Mouse (Mus musculus): ENCODE data around the gene Cacna1c. TPM values are rescaled to one million over a fixed set of nuclear protein-coding genes. Genes with fewer than 3 reads are reported as not detected.

Cacna1c gene
- polyA plus RNA-seq, 1 experiment from 2014 or later = 31.3 TPM

DNA sequence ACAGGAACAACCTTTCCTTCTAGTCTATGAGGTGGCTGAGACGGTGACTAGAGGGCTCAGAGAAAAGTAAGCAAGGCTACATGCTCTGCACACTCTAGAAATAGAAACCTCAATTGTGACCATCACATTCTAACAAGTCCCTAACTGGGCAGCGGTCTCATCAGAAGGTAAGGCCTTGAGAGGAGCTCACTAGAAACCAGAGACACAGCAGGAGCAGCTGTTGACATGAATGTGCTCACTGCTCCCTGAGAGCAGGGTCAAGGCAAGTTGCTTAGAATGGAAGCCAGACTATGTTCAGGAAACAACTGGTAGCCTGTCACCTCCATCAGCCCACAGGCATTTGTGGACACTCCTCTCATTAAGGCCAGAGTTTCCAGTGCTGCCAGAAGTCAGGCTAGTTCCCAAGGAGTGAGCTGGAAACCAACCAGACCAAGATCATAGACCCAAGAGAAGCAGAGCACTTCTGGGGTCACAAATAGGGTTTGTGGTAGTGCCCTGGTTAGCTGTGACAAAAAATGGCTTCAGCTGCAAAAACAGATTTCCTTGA lies 196.8 kb downstream of the Cacna1c start:
- DNase-seq (ENCODE audit: low spot score) = no peak
- Histone ChIP-seq H3K4me3 (no peak overlapping the region), H3K9me3 (no peaks in the 10 kb centered on the region)

DNA sequence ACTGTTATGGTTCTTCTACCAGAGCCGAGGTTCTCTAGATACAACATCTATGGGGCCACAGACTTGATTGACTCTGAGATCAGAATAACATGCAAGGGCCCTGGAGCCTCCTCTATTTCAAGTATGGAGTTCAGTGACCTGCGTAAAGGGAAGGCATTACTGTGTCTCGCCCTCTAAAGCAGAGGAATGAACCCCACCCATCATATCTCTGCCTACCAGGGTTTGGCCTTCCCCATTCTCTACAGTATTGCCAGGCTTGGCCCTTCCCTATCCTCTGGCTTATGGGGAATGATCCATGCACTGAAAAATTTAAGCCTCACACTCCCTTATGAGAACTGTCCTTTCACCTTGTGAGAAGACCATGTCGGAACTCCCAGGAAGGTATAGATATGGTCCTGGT lies 198.8 kb downstream of the Cacna1c start:
- Histone ChIP-seq H3K4me3 (no peak overlapping the region), H3K9me3 (no peaks in the 10 kb centered on the region), H3K36me3 (peaks cover 6% of the 10 kb centered on the region; the same call in 1 of the 2 replicates), H3K27me3 (ENCODE audit: insufficient read depth, poor library complexity, severe bottlenecking) (no peaks in the 10 kb centered on the region), H3K4me1 (peaks cover 66% of the 10 kb centered on the region), H3K27ac (no peak overlapping the region)
- DNase-seq (ENCODE audit: low spot score) = no peak
- 88% methylated on average over 4 of the region's 4 CpGs for WGBS

More for the DNA sequence above, 196.8 kb downstream of the Cacna1c start:
- Histone ChIP-seq H3K27ac (peak overlapping the region; percentile 65; the same call in 1 of the 2 replicates), H3K27me3 (ENCODE audit: insufficient read depth, poor library complexity, severe bottlenecking) (no peaks in the 10 kb centered on the region), H3K36me3 (no peaks in the 10 kb centered on the region; the same call in 1 of the 2 replicates), H3K4me1 (peaks cover 72% of the 10 kb centered on the region)
- 37% methylated on average over 2 of the region's 2 CpGs for WGBS

DNA sequence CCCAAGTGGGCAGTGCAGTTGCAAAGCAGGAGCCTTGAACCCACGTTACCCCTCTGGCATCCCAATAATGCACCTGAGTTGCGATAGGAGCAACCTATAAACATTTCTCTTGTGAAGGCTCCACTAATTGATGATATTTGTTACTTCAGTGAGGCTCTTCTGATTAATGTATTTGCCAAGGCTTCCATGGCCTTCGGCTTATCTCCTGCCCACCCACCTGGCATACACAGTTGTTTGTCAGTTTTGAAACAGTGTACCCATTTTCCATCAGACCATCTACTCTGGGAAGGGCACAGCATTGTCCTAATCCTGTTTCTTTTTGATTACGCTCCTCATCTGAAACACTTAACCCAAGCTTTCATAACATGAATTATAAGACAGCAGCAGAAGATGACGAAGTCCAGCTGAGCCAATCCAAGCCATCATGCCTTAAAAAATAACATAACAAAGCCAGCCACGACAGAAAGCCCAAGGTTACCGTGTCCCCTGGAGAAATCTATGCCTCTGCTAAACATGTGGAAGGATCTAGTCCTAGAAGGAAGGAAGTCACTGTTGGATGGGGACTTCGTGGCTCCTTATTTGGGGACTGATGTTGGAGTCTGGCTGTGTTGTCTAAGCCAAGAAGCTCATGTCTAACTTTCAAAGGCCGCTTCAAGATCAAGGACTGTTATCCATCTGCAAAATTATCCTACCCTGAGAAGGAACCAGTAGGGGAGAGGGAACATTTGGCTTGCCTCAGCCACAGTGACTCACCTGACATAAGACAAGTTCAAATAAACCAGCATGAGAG lies 201.8 kb downstream of the Cacna1c start:
- no peak overlapping the region for H3K4me3 ChIP-seq
- H3K9me3 ChIP-seq = no peaks in the 10 kb centered on the region
- no peak for DNase-seq (ENCODE audit: low spot score)
- WGBS = 86% methylated on average over 9 of the region's 9 CpGs
- H3K36me3 ChIP-seq = peaks cover 6% of the 10 kb centered on the region; the same call in 1 of the 2 replicates
- H3K27me3 ChIP-seq (ENCODE audit: insufficient read depth, poor library complexity, severe bottlenecking) = no peaks in the 10 kb centered on the region
- H3K4me1 ChIP-seq = peaks cover 59% of the 10 kb centered on the region
- H3K27ac ChIP-seq = no peak overlapping the region

DNA sequence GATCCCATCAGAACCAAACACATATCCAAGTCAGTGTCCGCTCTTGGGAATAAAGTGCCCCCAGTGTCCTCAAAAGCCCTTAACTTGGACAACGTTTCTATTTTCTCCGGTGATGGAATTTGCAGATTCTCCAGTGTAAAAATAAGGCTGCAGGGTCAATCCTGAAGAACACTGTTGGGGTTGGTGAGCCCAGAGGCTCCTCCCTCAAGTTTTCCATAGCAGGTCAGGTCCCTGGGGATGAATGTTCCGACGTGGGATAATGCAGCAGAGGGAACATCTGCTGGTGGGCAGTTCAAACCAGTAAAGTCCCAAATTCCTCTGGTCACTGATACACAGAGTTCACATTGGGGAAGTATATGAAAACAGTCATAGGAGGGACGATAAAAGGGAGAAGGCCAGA lies 203.8 kb downstream of the Cacna1c start:
- Histone ChIP-seq H3K4me3 (no peak overlapping the region), H3K4me1 (peaks cover 52% of the 10 kb centered on the region)
- 65% methylated on average over 6 of the region's 6 CpGs for WGBS

DNA sequence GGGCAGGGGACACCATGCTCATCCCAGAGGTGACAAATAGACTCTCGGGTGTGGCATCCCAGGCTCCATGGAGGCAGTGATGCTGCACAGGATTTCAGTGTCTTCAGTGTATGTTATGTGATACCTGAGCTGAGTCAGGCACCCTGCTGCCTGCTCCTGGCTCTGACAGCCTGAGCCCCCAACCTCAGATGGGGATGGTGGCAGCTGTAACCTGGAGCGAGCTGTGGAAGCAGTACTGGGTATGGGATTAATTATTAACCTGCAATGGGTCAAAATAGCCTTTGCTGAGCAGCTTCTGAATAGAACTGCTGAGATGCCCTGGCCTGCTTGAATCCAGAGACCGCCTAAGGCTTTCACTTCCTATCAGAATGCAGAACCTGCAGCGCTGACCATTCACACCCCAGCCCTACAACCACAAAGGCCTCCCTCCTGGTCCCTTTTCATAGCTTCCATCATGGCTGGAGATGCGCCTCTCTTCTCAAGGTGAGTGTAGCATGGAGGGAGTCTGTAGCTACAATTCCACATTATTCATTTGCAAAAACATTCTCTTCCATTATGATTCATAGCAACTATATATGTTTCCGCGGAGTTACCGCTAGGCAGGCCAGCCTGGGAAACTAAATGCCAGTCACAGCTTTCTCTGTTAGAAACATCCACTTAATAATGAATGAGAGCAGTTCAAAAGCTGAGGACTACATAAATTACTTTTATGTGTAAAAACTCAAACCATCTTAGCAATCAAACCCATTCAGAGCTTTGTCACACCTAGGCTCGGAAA lies 206.0 kb downstream of the Cacna1c start:
- Histone ChIP-seq H3K27me3 (ENCODE audit: insufficient read depth, poor library complexity, severe bottlenecking) (no peaks in the 10 kb centered on the region), H3K4me1 (peaks cover 45% of the 10 kb centered on the region), H3K27ac (no peak overlapping the region), H3K4me3 (no peak overlapping the region), H3K9me3 (no peaks in the 10 kb centered on the region), H3K36me3 (peaks cover 6% of the 10 kb centered on the region; the same call in 1 of the 2 replicates)
- DNase-seq (ENCODE audit: low spot score) = no peak
- WGBS = 75% methylated on average over 9 of the region's 9 CpGs

More for the DNA sequence above, 203.8 kb downstream of the Cacna1c start:
- H3K27me3 ChIP-seq (ENCODE audit: insufficient read depth, poor library complexity, severe bottlenecking) = no peaks in the 10 kb centered on the region
- no peak for DNase-seq (ENCODE audit: low spot score)
- H3K27ac ChIP-seq = no peak overlapping the region
- H3K9me3 ChIP-seq = no peaks in the 10 kb centered on the region
- H3K36me3 ChIP-seq = peaks cover 6% of the 10 kb centered on the region; the same call in 1 of the 2 replicates

DNA sequence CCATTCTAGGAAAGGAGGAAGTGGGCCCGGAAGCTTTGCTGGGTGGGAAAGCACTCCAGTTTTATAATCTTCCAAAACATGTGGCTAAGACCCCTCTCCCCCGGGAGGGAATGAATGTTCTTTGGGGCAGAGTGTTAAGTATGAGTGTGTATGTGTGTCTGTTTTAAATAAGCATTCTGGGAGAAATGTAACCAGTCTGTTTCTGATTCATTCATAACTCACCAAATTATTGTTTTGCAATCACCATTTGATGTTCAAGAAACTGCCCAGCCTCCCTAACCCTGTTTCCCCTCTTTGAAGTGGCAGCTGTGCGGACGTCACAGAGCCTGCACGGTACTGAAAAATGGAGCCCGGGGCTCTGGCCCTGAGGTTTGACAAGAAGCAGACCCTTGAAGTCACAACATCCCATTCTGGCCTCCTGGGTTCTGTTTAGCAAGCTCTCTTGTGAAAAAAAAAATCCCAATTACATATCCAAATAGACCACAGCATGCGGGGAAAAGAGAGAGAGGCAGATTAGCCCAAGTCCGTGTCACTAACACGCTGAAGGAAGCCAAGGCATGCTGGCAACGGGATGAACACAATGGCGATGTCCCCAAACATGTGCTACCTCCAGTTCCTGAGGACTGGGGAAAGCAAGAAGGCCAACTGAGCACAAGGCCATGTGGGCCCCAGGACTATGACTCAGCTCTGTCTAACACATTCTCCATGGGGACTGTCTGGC lies 211.9 kb downstream of the Cacna1c start:
- H3K36me3 ChIP-seq = no peaks in the 10 kb centered on the region
- peaks cover 42% of the 10 kb centered on the region for H3K4me1 ChIP-seq
- peak overlapping the region; percentile 42; the same call in 1 of the 2 replicates for H3K27ac ChIP-seq

DNA sequence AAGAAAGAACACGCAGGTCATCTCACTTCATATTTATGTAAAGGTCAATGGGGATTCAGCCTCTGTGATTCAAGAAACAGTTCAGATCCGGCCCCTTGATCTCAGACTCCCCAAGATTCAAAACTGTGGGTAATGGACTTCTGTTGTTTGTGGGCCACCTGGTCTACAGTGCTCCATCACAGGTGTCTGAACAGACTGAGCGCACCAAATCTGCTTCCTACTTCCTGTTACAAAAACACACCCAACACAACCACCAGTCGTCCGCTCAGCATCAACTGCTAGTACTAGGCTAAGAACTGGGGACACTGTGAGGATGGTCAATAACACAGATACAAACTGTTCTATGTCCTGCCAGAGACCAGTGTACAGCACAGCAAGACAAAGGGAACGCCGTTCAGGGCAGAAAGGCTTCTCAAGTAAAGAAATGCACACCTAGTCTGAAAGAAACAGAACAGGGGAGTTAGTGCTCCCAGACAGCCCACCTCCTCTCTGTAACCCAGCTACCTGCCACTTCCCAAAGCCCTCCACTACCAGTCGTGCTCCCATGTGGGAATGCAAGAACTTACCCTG lies 212.7 kb downstream of the Cacna1c start:
- no peaks in the 10 kb centered on the region for H3K36me3 ChIP-seq
- WGBS = 83% methylated on average over 8 of the region's 8 CpGs
- peaks cover 43% of the 10 kb centered on the region for H3K4me1 ChIP-seq
- H3K4me3 ChIP-seq = no peak overlapping the region
- no peaks in the 10 kb centered on the region for H3K9me3 ChIP-seq
- H3K27ac ChIP-seq = peak overlapping the region; percentile 42; the same call in 1 of the 2 replicates
- H3K27me3 ChIP-seq (ENCODE audit: insufficient read depth, poor library complexity, severe bottlenecking) = no peaks in the 10 kb centered on the region
- DNase-seq (ENCODE audit: low spot score) = no peak

More for the DNA sequence above, 211.9 kb downstream of the Cacna1c start:
- WGBS = 47% methylated on average over 11 of the region's 11 CpGs
- no peak for DNase-seq (ENCODE audit: low spot score)
- H3K4me3 ChIP-seq = no peak overlapping the region
- no peaks in the 10 kb centered on the region for H3K27me3 ChIP-seq (ENCODE audit: insufficient read depth, poor library complexity, severe bottlenecking)
- no peaks in the 10 kb centered on the region for H3K9me3 ChIP-seq

DNA sequence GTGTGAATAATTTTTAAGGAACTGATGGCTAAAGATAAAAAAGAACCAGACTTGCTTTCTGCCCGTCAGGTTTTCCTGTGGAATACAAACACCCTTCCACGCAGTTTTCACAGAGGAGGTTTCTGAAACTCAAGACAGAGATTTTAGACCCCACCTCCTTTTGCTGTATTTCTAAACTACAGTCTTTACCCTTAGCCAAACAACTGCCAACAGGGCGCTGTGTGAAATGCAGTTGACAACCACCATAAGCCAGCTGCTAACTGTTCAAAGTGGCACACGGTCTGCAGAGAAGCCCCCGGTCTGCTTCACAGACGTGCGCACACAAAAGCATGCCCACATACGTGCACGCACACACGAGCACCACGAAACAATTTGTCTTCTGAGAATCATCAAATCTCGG lies 216.0 kb downstream of the Cacna1c start:
- DNase-seq (ENCODE audit: low spot score) = no peak
- H3K9me3 ChIP-seq = no peaks in the 10 kb centered on the region
- H3K36me3 ChIP-seq = no peaks in the 10 kb centered on the region
- H3K4me3 ChIP-seq = no peak overlapping the region
- H3K4me1 ChIP-seq = peaks cover 48% of the 10 kb centered on the region
- no peaks in the 10 kb centered on the region for H3K27me3 ChIP-seq (ENCODE audit: insufficient read depth, poor library complexity, severe bottlenecking)
- no peak overlapping the region for H3K27ac ChIP-seq
- 77% methylated on average over 12 of the region's 12 CpGs for WGBS

DNA sequence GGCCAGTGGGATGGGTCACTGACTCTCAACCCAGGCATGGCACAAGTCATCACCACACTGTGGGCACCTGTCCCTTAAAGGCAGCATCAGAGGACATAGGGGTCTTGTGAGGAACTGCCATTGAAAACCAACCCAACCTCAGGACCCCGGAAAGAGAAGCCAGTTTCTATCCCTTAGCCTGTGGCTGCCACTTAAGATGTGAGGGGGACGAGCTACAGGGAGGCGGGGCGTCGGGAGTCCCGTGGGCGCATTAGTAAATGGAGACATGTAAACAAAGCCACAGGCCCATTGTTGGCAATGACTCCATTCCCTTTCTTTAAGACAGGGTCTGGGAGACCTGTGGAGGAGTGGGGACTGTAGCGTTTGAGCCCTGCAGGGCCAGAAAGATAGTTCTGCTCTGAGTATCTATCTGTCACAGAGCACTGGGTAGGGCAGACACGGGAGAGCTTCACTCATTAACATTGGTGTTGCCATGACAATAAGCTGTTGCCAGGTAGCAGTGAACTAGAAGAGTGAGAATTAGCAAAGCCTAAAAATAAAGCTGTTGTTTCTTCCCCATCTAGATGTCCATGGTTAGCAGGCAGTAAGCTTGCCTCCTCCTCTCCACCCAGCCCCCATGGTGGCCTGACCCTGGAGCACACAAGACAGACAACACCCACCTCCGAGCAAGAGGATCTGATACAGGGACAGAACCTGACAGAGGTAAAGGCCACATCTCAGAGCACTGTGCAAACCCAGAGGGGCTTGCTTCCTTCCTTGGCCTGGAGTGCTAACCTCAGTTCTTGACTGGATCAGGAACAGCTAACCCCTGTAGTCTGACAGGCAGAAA lies 218.6 kb downstream of the Cacna1c start:
- no peaks in the 10 kb centered on the region for H3K27me3 ChIP-seq (ENCODE audit: insufficient read depth, poor library complexity, severe bottlenecking)
- no peak overlapping the region for H3K27ac ChIP-seq
- peaks cover 48% of the 10 kb centered on the region for H3K4me1 ChIP-seq
- H3K9me3 ChIP-seq = no peaks in the 10 kb centered on the region
- DNase-seq (ENCODE audit: low spot score) = no peak
- WGBS = 54% methylated on average over 10 of the region's 10 CpGs
- H3K36me3 ChIP-seq = no peaks in the 10 kb centered on the region
- H3K4me3 ChIP-seq = no peak overlapping the region

DNA sequence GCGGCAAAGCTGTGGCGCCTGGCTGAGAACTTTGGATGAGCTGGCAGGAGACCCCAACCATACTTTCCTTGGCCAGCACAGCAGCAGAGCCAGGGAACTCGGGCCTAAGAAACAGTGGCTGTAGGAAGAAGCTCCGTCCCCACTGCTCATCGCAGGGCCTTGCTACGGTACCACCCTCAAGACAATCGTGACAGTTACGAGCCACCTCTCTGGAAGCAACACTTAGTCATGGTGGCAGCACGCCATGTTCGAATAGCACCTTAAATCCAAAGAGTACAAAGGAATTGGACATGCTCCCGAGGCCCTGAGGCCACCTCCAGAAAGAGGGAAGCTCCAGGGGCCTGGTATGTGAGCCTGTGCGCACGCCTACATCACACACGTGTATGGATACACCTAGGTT lies 219.6 kb downstream of the Cacna1c start:
- Histone ChIP-seq H3K27ac (no peak overlapping the region), H3K27me3 (ENCODE audit: insufficient read depth, poor library complexity, severe bottlenecking) (no peaks in the 10 kb centered on the region), H3K36me3 (no peaks in the 10 kb centered on the region), H3K9me3 (no peaks in the 10 kb centered on the region), H3K4me3 (no peak overlapping the region), H3K4me1 (peaks cover 50% of the 10 kb centered on the region)
- whole genome bisulfite sequencing = 88% methylated on average over 14 of the region's 14 CpGs
- DNase-seq (ENCODE audit: low spot score) = no peak

DNA sequence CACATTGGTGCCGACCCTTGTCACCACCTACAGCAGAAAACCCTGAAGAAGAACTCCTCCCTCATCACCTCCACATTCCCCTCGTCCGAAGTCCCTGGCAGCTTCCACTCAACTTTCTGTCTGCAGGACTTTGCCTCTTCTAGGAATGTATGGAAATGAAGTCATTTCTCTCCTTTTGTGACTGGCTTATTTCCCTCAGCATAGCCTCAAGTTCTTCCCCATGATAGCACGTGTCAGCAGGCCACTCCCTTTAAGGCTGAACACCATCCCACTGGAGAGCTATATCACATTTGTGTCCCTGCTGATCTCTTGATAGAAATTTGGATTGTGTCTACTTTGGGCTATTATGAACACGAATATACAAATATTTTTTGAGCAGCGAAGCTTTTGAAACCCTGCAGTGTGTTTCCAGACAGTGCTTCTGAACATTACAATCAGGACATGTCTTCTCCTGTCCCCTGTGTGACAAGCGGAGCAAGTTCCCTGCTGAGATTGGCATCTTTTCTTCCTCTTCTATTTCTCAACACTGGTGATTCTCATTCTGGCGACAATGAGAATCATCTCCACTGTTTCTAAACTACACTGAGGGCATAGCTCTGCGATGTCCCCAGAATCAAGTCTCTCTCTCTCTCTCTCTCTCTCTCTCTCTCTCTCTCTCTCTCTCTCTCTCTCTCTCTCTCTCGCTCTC lies 224.2 kb downstream of the Cacna1c start:
- Histone ChIP-seq H3K27me3 (ENCODE audit: insufficient read depth, poor library complexity, severe bottlenecking) (no peaks in the 10 kb centered on the region), H3K4me3 (no peak overlapping the region), H3K4me1 (peaks cover 54% of the 10 kb centered on the region), H3K27ac (no peak overlapping the region), H3K36me3 (no peaks in the 10 kb centered on the region), H3K9me3 (no peaks in the 10 kb centered on the region)
- WGBS = 64% methylated on average over 9 of the region's 10 CpGs
- DNase-seq (ENCODE audit: low spot score) = no peak
